Mouse (Mus musculus): ENCODE measurements at regions not wholly inside any gene's neighbourhood (a gene's known extent, or its start where the extent isn't known, plus 50 kb on each side); places are given as distances from the start of the nearest gene placed in this dataset.

- DNase-seq (ENCODE audit: low spot score in 2 of 2): no peak
Observed at GRCm38 (mm10) chr7:72905891-72906290, 469.4 kb upstream of the Rgma start.

DNA sequence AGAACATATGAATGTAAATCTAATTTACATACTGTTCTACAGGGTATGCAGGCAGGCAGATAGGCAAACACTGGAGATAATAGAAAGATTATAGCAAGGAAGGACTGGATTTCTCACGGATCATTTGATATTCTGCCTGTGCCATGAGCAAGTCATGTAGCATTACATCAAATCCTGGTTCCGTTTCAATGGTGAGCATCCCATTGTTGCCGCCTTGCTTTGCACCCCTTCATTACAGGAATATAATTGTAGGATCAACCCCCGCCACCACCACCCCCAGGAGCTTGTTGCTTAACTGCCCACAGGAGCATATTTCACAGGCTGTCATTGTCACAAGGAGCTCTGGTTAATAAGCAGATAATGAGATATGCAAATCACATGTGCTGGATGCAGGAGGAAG lies 468.8 kb upstream of the Rgma start:
- no peak for DNase-seq (ENCODE audit: low spot score in 2 of 2)

DNA sequence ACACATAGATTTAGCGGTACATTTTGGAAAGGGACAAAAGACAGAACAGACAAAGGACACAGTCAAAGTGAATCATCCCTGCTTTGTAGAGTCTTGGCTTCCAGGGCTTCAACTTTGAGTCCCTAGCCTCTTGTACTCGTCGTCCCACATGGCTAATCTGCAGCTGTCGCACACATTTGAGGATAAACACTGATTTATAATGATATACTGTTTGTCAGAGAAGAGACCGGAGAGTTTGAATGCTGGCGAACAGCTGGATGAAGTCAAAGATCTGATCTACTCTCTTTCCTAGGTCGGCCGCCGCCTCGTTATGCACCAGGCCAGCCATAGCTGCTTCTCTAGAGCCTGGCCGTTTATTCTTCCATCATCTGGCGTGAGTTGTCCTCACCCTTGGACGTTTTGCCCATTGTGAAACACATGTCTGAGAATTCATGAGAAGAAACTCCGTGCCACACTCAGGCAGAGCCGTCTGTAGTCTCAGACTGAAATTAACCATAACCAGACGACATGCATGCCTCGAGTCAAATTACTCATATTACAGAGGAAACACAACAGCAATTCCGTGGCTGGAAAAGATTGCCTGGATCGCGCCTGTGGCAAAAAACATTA lies 448.4 kb upstream of the Rgma start:
- DNase-seq (ENCODE audit: low spot score in 2 of 2): no peak

GRCm38 (mm10) chr7:72938842-72939241 lies 436.5 kb upstream of the Rgma start:
- DNase-seq (ENCODE audit: low spot score in 2 of 2): no peak

DNA sequence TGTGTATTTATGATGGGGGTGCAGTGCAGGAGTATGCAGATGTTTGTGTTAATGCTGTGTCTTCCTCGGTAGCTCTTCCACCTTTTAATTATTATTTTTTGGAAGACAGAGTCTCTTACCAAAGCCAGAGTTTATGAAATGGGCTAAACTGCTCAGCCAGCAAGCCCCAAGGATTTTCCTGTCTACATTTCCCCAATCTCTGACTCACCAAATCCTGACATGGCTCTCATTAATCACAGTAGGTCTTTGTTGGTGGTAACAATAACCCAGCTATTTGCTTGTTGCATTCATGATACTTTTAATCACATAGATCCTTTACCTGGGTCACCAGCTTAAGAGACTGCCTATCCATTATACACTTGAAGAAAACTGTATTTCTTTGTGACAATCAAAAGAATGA lies 427.8 kb upstream of the Rgma start:
- no peak for DNase-seq (ENCODE audit: low spot score in 2 of 2)

DNA sequence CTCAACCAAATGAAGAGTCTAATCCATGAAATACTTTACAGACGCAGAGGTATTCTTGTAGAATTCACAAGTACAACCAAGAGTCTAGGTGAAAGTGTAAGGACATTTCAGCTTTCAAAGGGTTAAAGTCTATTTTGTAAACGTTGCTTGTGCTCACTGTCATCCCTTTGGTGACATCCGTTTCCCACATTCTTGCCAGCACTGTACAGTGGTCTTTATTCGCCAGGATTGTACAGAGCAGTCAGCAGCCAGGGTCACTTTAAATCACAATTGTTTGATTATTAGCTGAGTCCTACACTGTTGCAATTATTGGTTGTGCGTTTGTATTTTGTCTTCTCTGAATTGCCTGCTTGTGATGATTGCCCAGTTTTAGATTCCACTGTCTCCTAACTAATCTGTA lies 427.3 kb upstream of the Rgma start:
- DNase-seq (ENCODE audit: low spot score in 2 of 2): no peak

DNA sequence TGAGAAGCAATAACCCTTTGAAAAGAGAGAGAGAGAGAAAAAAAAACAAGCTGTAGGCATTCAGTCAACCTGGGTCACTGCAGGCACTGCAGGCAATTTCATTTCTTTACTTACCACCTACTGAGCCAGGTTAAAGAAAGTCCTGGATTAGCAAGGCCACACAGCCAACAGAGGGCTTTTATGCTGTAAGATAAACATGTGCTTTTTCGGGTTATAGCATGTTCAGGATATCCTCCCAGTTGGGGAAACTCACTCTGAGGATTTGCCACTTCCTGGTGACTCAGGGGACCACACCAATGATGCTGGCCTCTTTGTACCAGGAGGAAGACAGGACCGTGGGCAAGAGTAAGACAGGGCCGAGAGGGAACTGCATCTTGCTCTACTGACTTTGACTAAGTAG lies 426.6 kb upstream of the Rgma start:
- no peak for DNase-seq (ENCODE audit: low spot score in 2 of 2)

GRCm38 (mm10) chr7:72949886-72950285 lies 425.4 kb upstream of the Rgma start:
- no peak for DNase-seq (ENCODE audit: low spot score in 2 of 2)

DNA sequence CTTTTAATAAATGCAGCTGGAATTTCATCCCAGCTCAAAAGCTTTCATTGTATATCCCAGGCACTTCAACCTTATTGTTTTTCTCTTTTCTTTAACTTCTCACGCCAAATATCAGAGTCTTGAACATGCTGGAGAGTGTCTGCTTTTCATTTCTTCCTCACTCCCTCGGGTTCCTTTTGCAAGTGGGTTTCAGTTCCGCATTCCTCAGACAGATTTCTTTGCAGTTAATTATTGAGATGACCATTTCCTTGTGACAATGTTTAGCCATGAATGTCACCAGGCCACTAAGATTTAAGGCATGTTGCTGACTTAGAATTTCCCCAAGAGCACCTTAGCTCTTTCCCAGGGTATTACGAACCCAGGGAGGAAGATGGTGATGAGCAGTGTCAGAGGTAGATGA lies 417.6 kb upstream of the Rgma start:
- no peak for DNase-seq (ENCODE audit: low spot score in 2 of 2)

DNA sequence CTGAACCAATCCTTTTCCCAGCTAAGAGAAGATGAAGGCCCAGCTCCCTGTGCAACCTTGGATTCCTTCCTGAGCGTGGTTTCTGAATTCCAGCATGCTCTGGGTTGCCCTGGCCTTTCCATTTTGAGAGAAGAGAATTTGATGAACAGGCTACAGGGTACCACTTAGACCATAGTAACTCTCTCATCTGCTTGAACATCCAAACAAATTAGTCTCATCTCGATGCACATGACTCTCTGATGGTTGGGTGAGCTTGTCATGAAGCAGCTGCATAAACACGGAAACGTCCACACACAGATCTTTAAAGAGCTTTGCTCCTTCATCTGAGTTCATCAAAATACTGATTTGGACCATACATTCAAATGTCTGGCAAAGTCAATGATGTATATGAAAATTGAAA lies 414.0 kb upstream of the Rgma start:
- DNase-seq (ENCODE audit: low spot score in 2 of 2): no peak

- no peak for DNase-seq (ENCODE audit: low spot score in 2 of 2)
Observed at GRCm38 (mm10) chr7:72962815-72963214, 412.5 kb upstream of the Rgma start.

- no peak for DNase-seq (ENCODE audit: low spot score in 2 of 2)
Observed at GRCm38 (mm10) chr7:72963908-72964307, 411.4 kb upstream of the Rgma start.

DNA sequence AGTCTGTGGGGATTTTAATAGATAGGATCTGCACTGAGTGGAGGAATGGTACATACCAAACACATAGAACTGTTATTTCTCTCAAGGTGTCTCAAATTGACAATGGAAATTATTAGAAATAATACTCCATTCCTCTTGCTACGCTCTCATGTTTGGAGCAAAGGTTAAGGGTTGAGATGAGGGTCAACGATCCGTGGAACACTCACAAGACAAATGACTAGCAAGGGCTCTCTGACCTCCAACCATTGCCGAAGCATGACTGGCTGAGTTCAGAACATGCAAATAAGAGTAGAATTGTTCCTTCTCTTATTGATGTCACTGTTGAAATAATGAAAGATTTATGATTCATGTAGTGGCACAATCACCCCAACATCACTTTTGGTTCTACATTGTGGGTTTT lies 407.1 kb upstream of the Rgma start:
- DNase-seq (ENCODE audit: low spot score in 2 of 2): no peak

GRCm38 (mm10) chr7:72971506-72972267 lies 403.6 kb upstream of the Rgma start:
- DNase-seq (ENCODE audit: low spot score in 2 of 2): no peak

- DNase-seq (ENCODE audit: low spot score in 2 of 2): no peak
Observed at GRCm38 (mm10) chr7:72972397-72972796, 402.9 kb upstream of the Rgma start.

DNA sequence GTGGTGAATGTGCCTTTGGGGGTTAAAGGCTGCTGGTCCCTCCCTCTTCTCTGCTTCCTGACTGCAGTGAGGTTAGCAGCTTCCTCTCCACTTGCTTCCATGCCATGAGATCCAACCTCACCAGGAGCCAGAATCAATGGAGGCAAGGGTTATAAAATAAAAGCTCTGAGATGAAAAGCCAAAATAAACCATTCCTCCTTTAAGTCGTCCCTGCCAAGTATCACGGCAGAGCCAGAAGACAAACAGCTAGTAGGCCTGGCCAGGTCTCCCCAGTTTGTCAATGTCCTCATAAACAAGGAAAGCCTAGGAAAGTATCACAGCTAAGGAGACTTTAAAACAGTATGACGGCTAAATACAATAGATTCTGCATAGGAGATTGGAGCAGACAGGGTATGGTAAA lies 401.5 kb upstream of the Rgma start:
- no peak for DNase-seq (ENCODE audit: low spot score in 2 of 2)

- DNase-seq (ENCODE audit: low spot score in 2 of 2): no peak
Observed at GRCm38 (mm10) chr7:72974384-72974783, 400.9 kb upstream of the Rgma start.

DNA sequence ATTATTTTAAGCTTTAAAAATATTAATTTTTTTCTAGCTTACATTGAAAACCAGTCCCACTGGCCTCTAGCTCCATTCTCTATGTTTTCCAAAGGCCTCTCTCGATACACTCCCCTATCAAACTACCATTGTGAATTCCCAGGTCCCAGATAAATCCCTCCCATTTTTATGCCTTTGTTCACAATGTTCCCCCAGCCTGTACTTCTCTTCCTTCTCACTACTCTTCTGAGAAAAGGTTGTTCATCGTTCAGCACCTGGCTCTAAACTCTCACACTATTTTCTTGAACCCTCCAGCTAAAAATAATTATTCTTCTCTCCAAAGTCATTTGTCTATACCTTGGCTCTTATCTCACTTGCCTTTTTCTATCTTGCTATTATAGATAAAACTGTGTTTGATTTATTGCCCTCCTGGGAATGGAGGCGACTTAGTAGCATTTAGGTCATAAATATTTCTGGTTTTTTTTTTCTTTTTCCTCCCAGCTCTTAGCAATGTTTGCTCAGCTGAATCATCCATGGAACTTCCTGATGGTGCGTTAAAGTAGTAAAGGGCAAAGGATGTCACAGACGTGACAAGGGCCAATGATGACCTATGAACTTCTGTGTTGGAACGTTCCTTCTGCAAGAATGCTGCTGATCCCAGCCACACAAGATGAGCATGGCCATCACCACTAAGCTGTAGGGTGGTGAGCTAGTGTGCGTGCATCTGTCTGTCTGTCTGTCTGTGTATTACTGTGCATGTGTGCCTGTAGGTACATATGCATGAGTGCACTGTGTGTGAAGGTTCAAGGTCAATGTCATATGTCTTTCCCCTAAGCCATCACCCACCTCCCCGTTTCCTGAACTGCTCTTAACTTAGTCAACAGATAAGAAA lies 384.5 kb upstream of the Rgma start:
- DNase-seq (ENCODE audit: low spot score in 2 of 2): no peak

DNA sequence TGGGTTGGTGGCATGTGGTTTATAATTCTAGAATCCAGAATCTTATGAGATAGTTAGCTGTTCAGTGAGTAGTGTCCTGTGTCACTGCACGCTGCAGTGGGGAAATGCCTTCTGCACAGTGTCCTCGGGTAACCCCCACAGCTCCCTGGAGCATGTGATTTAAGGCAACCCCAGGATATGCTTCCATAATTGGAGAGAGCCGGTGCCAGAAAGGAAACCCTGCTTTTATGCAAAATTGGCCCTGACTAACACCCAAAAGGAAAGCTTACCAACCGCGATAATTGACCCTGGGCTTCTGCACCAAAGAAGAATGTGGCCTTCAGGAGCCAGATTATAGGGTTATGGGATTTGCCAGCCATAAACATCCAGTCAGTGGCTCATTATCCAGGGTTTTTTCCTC lies 376.9 kb upstream of the Rgma start:
- peak in 1 of 2 experiments; percentile 35 for DNase-seq (ENCODE audit: low spot score in 2 of 2)

DNA sequence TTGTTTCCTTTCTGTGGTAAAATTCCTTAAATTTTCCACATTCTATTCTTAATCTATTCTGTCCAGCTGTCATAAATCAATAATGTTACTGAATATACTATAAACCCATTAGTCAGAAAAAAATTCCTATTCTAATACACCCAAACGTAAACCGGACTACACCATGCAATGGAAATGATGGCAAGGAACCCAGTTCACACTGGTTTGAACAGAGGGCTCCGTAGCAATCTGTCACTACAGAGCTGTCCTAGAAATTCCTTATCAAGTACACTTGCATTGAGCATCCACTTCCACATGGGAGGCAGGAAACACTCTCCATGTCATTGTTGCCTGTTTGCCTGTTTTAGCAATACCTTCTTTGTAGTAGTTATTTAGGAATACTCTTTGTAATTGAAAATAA lies 356.2 kb upstream of the Rgma start:
- DNase-seq (ENCODE audit: low spot score in 2 of 2): no peak

GRCm38 (mm10) chr7:73019764-73020354 lies 355.4 kb upstream of the Rgma start:
- DNase-seq (ENCODE audit: low spot score in 2 of 2): no peak

- no peak for DNase-seq (ENCODE audit: low spot score in 2 of 2)
Observed at GRCm38 (mm10) chr7:73021786-73022185, 353.5 kb upstream of the Rgma start.
